Mouse (Mus musculus) small intestine, adult 2 months (tissue): ENCODE measurements around the gene Prcd.

Experiments used
- CTCF ChIP-seq: fragments of 200-500 bp; IDR thresholded peaks from 2 replicates; pipeline ENCODE4 v1.5.1; 2012; ENCODE audit warnings: low read depth, mild to moderate bottlenecking, control low read depth, inconsistent platforms, low read length, moderate library complexity, mixed read lengths; ENCODE audit not compliant: insufficient replicate concordance, insufficient read length; ENCODE audit errors: extremely low read depth
- POLR2A ChIP-seq: fragments of 200-500 bp; IDR thresholded peaks from 2 replicates; pipeline ENCODE4 v1.6.1; 2012; ENCODE audit warnings: low read depth, mild to moderate bottlenecking, control low read depth, inconsistent platforms, low read length, moderate library complexity

GRCm38 (mm10) chr11:116696426-116696825 is 43.1 kb downstream of the Prcd start:
- TF ChIP-seq POLR2A = no peak
- TF ChIP-seq CTCF = no peak
